Mouse (Mus musculus) C2C12 (cell line): Measurements from ENCODE around the gene Palm. TPM values are rescaled to one million over a fixed set of nuclear protein-coding genes. Genes with fewer than 3 reads are reported as not detected.

Experiments
- H3K27me3 ChIP-seq: one replicate; pipeline ENCODE4 v1.6.1; 2011; ENCODE audit not compliant: control insufficient read depth, insufficient read depth, insufficient read length
- H3K36me3 ChIP-seq: one replicate; pipeline ENCODE4 v1.6.1; 2011; ENCODE audit not compliant: control insufficient read depth, insufficient read depth
- H3K4me3 ChIP-seq: one replicate; pipeline ENCODE4 v1.5.1; 2011; ENCODE audit warnings: mild to moderate bottlenecking, control low read depth; ENCODE audit not compliant: poor library complexity, insufficient read depth, severe bottlenecking
- H3K79me2 ChIP-seq: one replicate; pipeline ENCODE4 v1.6.1; 2011; ENCODE audit not compliant: control insufficient read depth, insufficient read depth
- H3K79me3 ChIP-seq: one replicate; pipeline ENCODE4 v1.6.1; 2011; ENCODE audit warnings: low read depth, control low read depth
- H3ac ChIP-seq: one replicate; pipeline ENCODE3; 2011; ENCODE audit warnings: low read depth; ENCODE audit not compliant: control insufficient read depth, insufficient read length
- CEBPB ChIP-seq: IDR thresholded peaks from one replicate; pipeline ENCODE4 v1.6.1; 2011; ENCODE audit warnings: low read depth, mild to moderate bottlenecking, control low read depth, moderate library complexity
- CTCF ChIP-seq: IDR thresholded peaks from one replicate; pipeline ENCODE4 v1.5.1; 2011; ENCODE audit not compliant: control insufficient read depth, insufficient read depth, insufficient read length
- FOSL1 ChIP-seq: IDR thresholded peaks from one replicate; pipeline ENCODE4 v1.8.0; 2011; ENCODE audit warnings: mild to moderate bottlenecking, low read length; ENCODE audit not compliant: poor library complexity, insufficient read depth, severe bottlenecking
- MAX ChIP-seq: IDR thresholded peaks from one replicate; pipeline ENCODE4 v1.6.1; 2011; ENCODE audit warnings: mild to moderate bottlenecking, control low read depth
- MYOD1 ChIP-seq: IDR thresholded peaks from one replicate; pipeline ENCODE4 v1.6.1; 2011; ENCODE audit warnings: low read depth; ENCODE audit not compliant: control insufficient read depth, insufficient read length
- MYOG ChIP-seq: IDR thresholded peaks from one replicate; pipeline ENCODE4 v1.6.1; 2011; ENCODE audit not compliant: control insufficient read depth, insufficient read length; ENCODE audit errors: extremely low read depth
- USF1 ChIP-seq: IDR thresholded peaks from one replicate; pipeline ENCODE4 v1.6.1; 2011; ENCODE audit warnings: low read depth, mild to moderate bottlenecking, control low read depth, moderate library complexity
- polyA plus RNA-seq: library from polyadenylated mRNA; unstranded; fragments of >200 nt; fragmentation: generic; extraction: Trizol; gene quantifications from one replicate; pipeline ENCODE4 v1.2.1, GENCODE M21; 2012; ENCODE audit warnings: missing spikeins

The Palm gene
- polyA plus RNA-seq, 1 experiment = 39.9 TPM

GRCm38 (mm10) chr10:79832026-79832785, 38.8 kb downstream of the Palm start:
- Histone ChIP-seq H3K79me3 (no peaks in the 10 kb centered on the region), H3K79me2 (no peaks in the 10 kb centered on the region), H3K4me3 (no peak overlapping the region), H3ac (no peak overlapping the region), H3K27me3 (peaks cover 17% of the 10 kb centered on the region), H3K36me3 (no peaks in the 10 kb centered on the region)
- no peak for TF ChIP-seq MYOD1
- no peak for TF ChIP-seq MYOG

DNA sequence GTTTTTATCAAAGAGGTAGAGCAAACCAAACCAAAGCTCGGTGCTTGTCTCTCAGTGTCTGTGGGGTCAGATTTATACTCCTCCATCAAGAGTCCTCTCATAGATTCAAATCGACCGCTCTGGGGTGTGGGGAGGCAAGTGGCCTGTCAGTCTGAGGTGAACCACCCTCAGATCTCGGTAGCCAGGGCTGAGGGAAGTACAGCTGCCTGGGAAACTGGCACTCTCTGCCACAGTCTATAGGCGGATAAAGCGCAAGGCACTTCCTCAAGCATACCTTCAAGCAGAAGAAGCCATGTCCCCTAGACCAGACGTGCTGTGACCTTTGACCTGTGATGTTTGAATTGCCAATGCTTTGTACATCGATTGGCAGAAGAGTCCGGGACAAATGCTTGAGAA, 39.4 kb downstream of the Palm start:
- H3K36me3 ChIP-seq = no peaks in the 10 kb centered on the region
- no peaks in the 10 kb centered on the region for H3K79me3 ChIP-seq
- no peak overlapping the region for H3ac ChIP-seq
- H3K27me3 ChIP-seq = peaks cover 17% of the 10 kb centered on the region
- H3K79me2 ChIP-seq = no peaks in the 10 kb centered on the region
- TF ChIP-seq USF1 (no peak), MAX (no peak), MYOD1 (no peak), MYOG (no peak), CEBPB (no peak), FOSL1 (no peak), CTCF (no peak)
- no peak overlapping the region for H3K4me3 ChIP-seq

DNA sequence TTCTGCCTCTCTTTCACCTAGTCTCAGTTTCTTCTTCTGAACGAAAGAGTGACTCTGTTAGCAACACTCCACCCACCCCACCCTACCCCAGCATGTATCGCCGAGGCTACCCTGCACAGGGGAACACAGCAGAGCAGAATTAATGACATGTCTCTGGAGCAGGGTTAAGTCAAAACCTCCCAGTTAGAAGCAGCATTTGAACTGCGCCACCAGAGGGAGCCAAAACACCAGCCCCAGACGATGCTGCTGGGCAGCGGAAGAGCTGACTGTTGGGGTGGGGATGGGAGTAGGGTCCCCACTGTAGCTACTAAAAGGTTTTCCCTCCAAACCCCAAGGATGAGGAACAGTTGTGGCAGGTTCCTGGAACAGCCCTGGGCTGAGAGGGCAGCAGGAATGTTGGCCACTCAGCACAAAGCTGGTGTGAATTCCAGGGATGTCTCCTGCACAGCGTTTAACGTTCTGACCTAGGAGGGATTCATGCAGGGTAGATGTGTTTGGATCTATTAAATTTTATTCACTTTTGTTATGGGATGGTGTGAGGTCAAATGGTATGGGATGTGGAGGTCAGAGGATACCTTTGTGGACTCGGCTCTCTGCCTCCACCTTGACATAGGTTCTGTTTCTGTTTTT, 41.5 kb downstream of the Palm start:
- no peak overlapping the region for H3ac ChIP-seq
- H3K79me2 ChIP-seq = no peaks in the 10 kb centered on the region
- TF ChIP-seq MYOG = no peak
- TF ChIP-seq CTCF = peak; percentile 91
- no peaks in the 10 kb centered on the region for H3K36me3 ChIP-seq
- no peak overlapping the region for H3K4me3 ChIP-seq
- peaks cover 9% of the 10 kb centered on the region for H3K27me3 ChIP-seq
- no peaks in the 10 kb centered on the region for H3K79me3 ChIP-seq

- Histone ChIP-seq H3K79me2 (no peaks in the 10 kb centered on the region), H3K79me3 (no peaks in the 10 kb centered on the region), H3K27me3 (no peaks in the 10 kb centered on the region), H3ac (no peak overlapping the region), H3K4me3 (no peak overlapping the region), H3K36me3 (no peaks in the 10 kb centered on the region)
- TF ChIP-seq MAX = no peak
- TF ChIP-seq CEBPB = no peak
- TF ChIP-seq MYOD1 = no peak
- TF ChIP-seq FOSL1 = no peak
- no peak for TF ChIP-seq MYOG
- TF ChIP-seq CTCF = no peak
- no peak for TF ChIP-seq USF1
Measured at GRCm38 (mm10) chr10:79836918-79837317, 43.5 kb downstream of the Palm start.

DNA sequence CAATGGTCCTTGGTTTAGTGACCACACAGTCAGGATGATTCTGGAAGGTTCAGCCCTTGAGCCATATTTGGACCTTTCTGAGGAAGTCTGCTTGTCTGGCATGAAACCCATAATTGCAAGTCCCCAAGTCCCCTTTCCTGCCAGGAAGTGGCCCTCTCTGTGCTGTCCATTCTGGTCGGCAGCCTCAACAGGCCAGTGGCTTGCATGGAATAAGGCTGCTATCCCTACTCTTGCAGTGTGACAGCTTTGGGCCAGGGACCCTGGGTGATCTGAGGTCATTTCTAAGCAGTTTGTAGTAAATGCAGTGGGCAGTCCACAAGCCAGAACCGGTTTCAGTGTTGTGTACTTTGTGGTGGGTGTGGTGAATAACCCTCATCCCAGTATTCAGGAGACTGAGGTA, 44.8 kb downstream of the Palm start:
- H3K79me2 ChIP-seq = no peaks in the 10 kb centered on the region
- peak overlapping the region; percentile 30 for H3ac ChIP-seq
- no peak overlapping the region for H3K4me3 ChIP-seq
- TF ChIP-seq MAX (no peak), CTCF (no peak), MYOD1 (no peak)
- H3K36me3 ChIP-seq = no peaks in the 10 kb centered on the region
- no peaks in the 10 kb centered on the region for H3K79me3 ChIP-seq
- H3K27me3 ChIP-seq = no peaks in the 10 kb centered on the region

DNA sequence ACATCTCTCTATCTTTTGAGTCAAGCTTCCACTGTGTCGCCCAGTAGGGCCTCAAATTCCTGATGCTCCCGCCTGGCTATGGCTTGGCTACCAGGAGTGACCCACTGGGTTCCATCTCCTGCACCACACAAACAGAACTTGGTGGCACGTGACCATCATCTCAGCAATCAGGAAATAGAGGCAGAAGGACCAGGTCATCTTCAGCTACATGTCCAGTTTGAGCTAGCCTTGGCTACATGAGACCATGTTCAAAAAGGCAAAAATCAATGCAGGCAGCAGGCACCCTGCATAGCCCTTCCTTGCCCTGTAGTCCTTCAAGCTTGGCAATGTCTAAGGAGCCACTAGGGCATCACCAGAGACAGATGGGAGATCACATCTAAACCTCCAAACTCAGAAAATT, 46.7 kb downstream of the Palm start:
- H3K4me3 ChIP-seq = no peak overlapping the region
- TF ChIP-seq MAX = no peak
- TF ChIP-seq CTCF = no peak
- TF ChIP-seq FOSL1 = no peak
- TF ChIP-seq CEBPB = no peak
- TF ChIP-seq MYOD1 = no peak
- no peak for TF ChIP-seq USF1
- TF ChIP-seq MYOG = no peak

More for the DNA sequence above, 46.7 kb downstream of the Palm start:
- H3K36me3 ChIP-seq = no peaks in the 10 kb centered on the region
- no peaks in the 10 kb centered on the region for H3K79me2 ChIP-seq
- no peaks in the 10 kb centered on the region for H3K27me3 ChIP-seq
- H3ac ChIP-seq = no peak overlapping the region
- H3K79me3 ChIP-seq = no peaks in the 10 kb centered on the region
